Mouse (Mus musculus) bone marrow, adult 2 months (tissue): ENCODE data around the gene Egr2. TPM values are rescaled to one million over a fixed set of nuclear protein-coding genes. Genes with fewer than 3 reads are reported as not detected.
A peak's percentile ranks its signal among the peaks of the same experiment; 100 is the strongest.

Experiments
- H3K27ac ChIP-seq: fragments of 200-500 bp; 2 replicates; pipeline ENCODE4 v1.5.1; 2012; ENCODE audit warnings: low read depth, mild to moderate bottlenecking, control low read depth, inconsistent platforms, low read length; ENCODE audit not compliant: control insufficient read depth, poor library complexity, insufficient read depth
- H3K4me1 ChIP-seq: fragments of 200-500 bp; 2 replicates; pipeline ENCODE4 v1.6.1; 2011; ENCODE audit warnings: low read length; ENCODE audit not compliant: control insufficient read depth, insufficient read depth
- H3K4me3 ChIP-seq: fragments of 200-500 bp; replicated peaks from 2 replicates; pipeline ENCODE3; 2011; ENCODE audit warnings: mild to moderate bottlenecking, low read depth, low read length, control low read depth; ENCODE audit not compliant: control insufficient read depth
- CTCF ChIP-seq: fragments of 200-500 bp; IDR thresholded peaks from 2 replicates; pipeline ENCODE4 v1.5.1; 2011; ENCODE audit warnings: low read length, control low read depth; ENCODE audit not compliant: control insufficient read depth, insufficient read depth
- POLR2A ChIP-seq: fragments of 200-500 bp; IDR thresholded peaks from 2 replicates; pipeline ENCODE4 v1.6.1; 2011; ENCODE audit warnings: low read depth, mild to moderate bottlenecking, control low read depth, low read length, borderline replicate concordance; ENCODE audit not compliant: control insufficient read depth
- WGBS: fragments of 180-500 bp; shearing (Covaris S2); methylation state at CpG from one replicate; pipeline ENCODE4 v1.1.7; 2018; 5-methylcytosine and 5-hydroxymethylcytosine counted together
- polyA plus RNA-seq: library from polyadenylated mRNA; stranded (reverse); fragments of >200 nt; gene quantifications from 2 replicates; pipeline ENCODE4 v1.2.4, GENCODE M21; 2011; ENCODE audit warnings: low replicate concordance; ENCODE audit not compliant: missing spikeins, insufficient read depth, insufficient read length

The Egr2 gene
- polyA plus RNA-seq, 1 experiment, result not detected

GRCm38 (mm10) chr10:67535972-67536371 lies 697 bp downstream of the Egr2 start:
- H3K27ac ChIP-seq, result peak overlapping the region; percentile 68
- H3K4me1 ChIP-seq, result no peaks in the 10 kb centered on the region
- WGBS, result under 1% methylated on average over 35 of the region's 35 CpGs
- peak overlapping the region; percentile 41 for H3K4me3 ChIP-seq
- TF ChIP-seq POLR2A, result no peak
- peak; percentile 84 for TF ChIP-seq CTCF

GRCm38 (mm10) chr10:67536621-67537141 lies 1.4 kb downstream of the Egr2 start:
- peak overlapping the region; percentile 93 for H3K4me3 ChIP-seq
- no peaks in the 10 kb centered on the region for H3K4me1 ChIP-seq
- TF ChIP-seq CTCF (no peak), POLR2A (no peak)
- peak overlapping the region; percentile 79 for H3K27ac ChIP-seq
- 1% methylated on average over 31 of the region's 32 CpGs for WGBS

- TF ChIP-seq CTCF (no peak), POLR2A (peak; percentile 14; the same call in 1 of the 2 replicates)
- WGBS, result under 1% methylated on average over 51 of the region's 51 CpGs
- Histone ChIP-seq H3K27ac (peak overlapping the region; percentile 58), H3K4me3 (peak overlapping the region; percentile 93), H3K4me1 (no peaks in the 10 kb centered on the region)
These were observed 2.1 kb downstream of the Egr2 start for GRCm38 (mm10) chr10:67537151-67537994.

- no peak for TF ChIP-seq POLR2A
- TF ChIP-seq CTCF, result no peak
- 2% methylated on average over 19 of the region's 19 CpGs for WGBS
- Histone ChIP-seq H3K27ac (no peak overlapping the region), H3K4me3 (no peak overlapping the region), H3K4me1 (no peaks in the 10 kb centered on the region)
These were observed 2.8 kb downstream of the Egr2 start for GRCm38 (mm10) chr10:67538106-67538505.

- Histone ChIP-seq H3K27ac (no peak overlapping the region), H3K4me1 (no peaks in the 10 kb centered on the region), H3K4me3 (no peak overlapping the region)
- 3% methylated on average over 50 of the region's 50 CpGs for WGBS
- TF ChIP-seq CTCF, result no peak
- no peak for TF ChIP-seq POLR2A
These were observed 3.5 kb downstream of the Egr2 start for GRCm38 (mm10) chr10:67538585-67539400.

DNA sequence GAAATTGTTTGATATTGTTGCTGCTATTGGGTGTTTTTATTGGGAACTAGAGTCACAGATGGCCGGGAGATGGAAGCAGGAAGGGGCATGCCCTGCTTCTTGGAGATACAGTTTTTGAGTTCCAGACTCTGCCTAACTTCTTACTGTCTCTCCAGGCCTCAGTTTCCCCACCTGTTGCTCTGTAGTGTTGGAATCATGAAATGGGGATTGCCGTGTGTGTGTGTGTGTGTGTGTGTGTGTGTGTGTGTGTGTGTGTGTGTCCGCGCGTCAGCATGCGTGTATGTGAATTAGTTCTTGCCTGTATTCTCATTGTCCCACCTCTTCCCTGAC lies 4.1 kb downstream of the Egr2 start:
- H3K4me3 ChIP-seq, result no peak overlapping the region
- WGBS, result 54% methylated on average over 6 of the region's 6 CpGs
- TF ChIP-seq POLR2A (no peak), CTCF (no peak)
- H3K4me1 ChIP-seq, result no peaks in the 10 kb centered on the region
- no peak overlapping the region for H3K27ac ChIP-seq

DNA sequence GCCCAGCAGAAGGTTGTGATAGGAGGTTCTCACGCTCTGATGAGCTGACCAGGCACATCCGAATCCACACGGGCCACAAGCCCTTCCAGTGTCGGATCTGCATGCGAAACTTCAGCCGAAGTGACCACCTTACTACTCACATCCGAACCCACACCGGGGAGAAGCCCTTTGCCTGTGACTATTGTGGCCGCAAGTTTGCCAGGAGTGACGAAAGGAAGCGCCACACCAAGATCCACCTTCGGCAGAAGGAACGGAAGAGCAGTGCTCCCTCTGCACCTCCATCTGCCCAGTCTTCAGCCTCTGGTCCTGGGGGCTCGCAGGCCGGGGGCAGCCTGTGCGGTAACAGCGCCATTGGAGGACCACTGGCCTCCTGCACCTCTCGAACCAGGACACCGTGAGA lies 5.3 kb downstream of the Egr2 start:
- 70% methylated on average over 19 of the region's 19 CpGs for WGBS
- no peak overlapping the region for H3K4me3 ChIP-seq
- no peak overlapping the region for H3K27ac ChIP-seq
- no peaks in the 10 kb centered on the region for H3K4me1 ChIP-seq
- TF ChIP-seq CTCF, result no peak
- TF ChIP-seq POLR2A, result no peak

DNA sequence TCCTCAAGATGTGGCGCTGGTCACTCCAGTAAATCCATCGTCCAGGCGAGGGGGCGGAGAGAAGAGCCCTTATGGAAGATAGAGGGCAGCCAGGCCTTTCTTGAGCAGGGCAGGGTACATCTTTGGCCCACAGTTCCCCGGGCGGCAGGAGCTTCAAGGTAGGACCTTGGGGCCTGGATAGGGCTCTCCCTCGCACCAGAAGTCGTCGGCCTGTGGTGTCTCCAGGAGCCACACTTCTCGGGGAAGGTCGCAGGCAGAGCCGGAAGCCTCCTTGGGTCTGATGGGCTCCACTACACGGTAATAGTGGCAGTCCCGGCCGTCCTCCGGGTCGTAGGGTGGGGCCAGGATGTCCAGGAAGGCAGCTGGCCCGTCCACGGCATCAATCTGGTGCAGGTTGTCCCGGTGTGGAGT lies 12.6 kb downstream of the Egr2 start:
- 9% methylated on average over 20 of the region's 20 CpGs for WGBS
- H3K27ac ChIP-seq, result peak overlapping the region; percentile 84
- H3K4me3 ChIP-seq, result peak overlapping the region; percentile 95
- TF ChIP-seq POLR2A (no peak), CTCF (no peak)
- H3K4me1 ChIP-seq, result peaks cover 2% of the 10 kb centered on the region
